Mouse (Mus musculus): ENCODE measurements around the gene Gpr156.
"Not testable (repeated sequence)": the region's sequence is repeated elsewhere in the genome, so short reads cannot be mapped to it uniquely, and the experiment has no call there.

Gpr156 gene

DNA sequence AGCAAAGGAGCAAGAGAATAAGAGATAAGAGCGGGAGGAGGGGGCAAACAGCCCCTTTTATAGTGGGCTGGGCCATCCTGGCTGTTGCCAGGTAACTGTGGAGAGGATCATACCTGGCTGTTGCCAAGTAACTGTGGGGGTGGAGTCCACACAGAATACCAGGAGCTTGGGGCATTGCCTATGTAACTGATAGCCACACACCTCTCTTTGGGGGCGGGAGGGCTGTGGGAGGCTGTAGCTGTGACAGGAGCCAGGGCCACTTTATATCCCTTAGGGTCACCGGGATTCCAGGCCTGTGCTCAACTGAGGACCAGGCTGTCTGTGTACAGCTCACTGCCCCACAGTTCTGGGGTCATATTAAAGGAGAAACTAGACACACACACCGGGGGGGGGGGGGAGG, 40.5 kb downstream of the Gpr156 start:
- DNase-seq (ENCODE audit: low spot score in 2 of 2), result no peak

- DNase-seq (ENCODE audit: low spot score in 2 of 2), result not testable (repeated sequence)
Observed at GRCm38 (mm10) chr16:37962696-37963095, 46.4 kb downstream of the Gpr156 start.

DNA sequence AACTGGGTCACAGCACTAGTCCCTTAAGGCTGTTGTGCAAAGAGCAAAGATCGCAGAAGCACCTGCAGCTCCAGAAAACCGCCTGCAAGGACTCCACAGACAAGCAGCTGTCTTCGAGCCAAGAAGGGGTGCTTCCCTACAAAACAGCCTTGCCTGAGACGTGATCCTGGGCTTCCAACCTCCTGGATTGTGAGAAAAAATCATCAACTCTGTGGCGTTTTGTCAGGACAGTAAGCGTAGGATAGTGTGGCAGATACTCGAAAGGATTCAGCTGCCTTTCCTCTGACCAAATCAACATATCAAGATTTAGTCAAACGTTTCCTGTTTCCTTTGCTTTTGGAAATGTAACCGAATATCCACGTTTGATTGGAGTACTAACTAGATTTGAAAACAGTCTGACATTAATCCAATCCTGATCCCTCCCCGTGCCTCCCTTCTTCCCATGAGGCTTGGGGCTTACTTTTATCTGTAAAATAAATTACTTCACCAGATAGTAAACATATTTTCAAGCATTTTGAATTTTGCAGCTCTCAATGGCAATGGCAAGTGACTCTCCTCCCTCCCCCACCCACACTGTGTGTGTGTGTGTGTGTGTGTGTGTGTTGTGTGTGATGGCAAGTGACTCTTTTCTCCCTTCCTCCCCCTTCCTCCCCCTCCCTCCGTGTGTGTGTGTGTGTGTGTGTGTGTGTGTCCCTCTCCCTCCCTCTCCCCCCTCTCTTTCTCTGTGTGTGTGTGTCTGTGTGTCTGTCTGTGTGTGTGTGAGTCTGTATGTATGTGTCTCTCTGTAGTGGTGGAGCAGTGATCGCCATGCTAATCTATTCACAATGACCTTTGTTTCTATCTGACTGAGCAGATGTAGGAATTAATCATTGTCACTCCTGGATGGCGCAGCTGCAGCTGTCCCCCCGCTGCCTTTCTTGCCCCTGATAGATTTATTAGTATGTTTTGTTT, 47.3 kb downstream of the Gpr156 start:
- no peak for DNase-seq (ENCODE audit: low spot score in 2 of 2)

DNA sequence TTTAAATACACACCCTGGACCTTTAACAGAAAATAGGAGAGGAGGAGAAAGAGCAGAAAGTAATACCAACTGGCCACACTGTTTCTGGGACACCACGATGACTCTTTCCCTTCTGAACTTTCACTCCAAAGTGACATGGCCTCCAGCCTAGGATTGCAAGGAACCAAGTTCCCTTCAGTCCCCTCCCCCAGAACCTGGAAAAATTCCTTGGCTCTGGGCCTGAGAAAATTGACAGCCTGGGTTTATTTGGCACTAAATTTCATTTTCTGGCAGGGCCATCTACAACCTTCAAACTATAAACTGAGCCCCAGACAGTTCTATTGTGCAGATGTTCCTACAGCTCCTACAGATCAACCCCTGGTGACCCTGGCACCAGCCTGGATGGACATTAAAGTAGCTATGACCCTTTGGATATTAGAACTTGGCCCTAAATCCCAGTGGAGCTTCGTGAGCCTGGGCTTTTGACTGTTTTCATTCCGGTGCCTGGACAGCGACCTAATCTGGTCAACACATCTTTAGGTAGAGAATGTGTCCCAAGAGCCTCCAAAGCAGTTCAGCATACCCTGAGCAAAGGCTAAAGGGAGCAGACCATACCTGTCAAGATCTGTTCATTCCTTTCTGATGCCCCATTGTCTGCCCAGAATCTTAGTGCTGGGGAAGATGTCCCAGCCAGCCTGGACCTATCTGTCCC, 48.2 kb downstream of the Gpr156 start:
- DNase-seq (ENCODE audit: low spot score in 2 of 2), result no peak

DNA sequence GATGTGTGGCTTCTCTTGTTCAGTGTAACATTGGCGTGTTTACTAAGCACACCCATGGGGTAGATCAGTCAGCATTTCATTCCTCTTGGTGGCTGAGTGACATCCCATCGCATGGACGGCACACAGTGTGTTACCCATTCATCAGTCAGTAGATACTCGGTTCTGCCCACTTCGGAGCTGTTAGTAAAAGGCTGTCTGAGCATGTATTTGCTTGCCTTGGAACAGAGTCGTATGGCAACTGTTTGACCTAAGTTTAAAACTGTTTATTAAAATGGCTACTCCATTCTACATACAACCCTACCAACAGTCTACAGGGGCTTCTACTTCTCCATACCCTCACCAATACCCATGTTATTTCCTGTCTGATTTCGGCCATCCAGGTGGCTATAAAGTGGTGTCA, 50.6 kb downstream of the Gpr156 start:
- DNase-seq (ENCODE audit: low spot score in 2 of 2), result no peak

DNA sequence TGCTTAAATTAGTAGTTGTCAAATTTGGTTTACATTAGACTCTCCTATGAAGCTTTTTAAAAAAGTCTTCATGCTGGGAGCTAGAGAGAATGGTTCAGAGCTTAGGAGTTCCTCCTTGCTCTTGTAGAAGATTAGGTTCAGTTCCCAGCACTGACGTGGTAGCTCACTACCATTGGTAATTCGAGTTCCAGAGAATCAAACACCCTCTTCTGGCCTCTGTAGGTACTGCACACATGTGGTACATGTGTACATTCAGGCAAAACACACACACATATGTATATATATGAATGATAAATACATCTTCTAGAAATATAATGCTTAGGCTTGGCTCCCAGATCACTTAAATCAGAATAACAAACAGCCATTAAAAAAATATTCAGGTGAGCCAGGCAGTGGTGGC, 51.1 kb downstream of the Gpr156 start:
- no peak for DNase-seq (ENCODE audit: low spot score in 2 of 2)

- no peak for DNase-seq (ENCODE audit: low spot score in 2 of 2)
Observed at GRCm38 (mm10) chr16:37971522-37971921, 55.2 kb downstream of the Gpr156 start.

GRCm38 (mm10) chr16:37972357-37972756, 56.1 kb downstream of the Gpr156 start:
- no peak for DNase-seq (ENCODE audit: low spot score in 2 of 2)

GRCm38 (mm10) chr16:37973239-37973638, 56.9 kb downstream of the Gpr156 start:
- DNase-seq (ENCODE audit: low spot score in 2 of 2), result not testable (repeated sequence)

DNA sequence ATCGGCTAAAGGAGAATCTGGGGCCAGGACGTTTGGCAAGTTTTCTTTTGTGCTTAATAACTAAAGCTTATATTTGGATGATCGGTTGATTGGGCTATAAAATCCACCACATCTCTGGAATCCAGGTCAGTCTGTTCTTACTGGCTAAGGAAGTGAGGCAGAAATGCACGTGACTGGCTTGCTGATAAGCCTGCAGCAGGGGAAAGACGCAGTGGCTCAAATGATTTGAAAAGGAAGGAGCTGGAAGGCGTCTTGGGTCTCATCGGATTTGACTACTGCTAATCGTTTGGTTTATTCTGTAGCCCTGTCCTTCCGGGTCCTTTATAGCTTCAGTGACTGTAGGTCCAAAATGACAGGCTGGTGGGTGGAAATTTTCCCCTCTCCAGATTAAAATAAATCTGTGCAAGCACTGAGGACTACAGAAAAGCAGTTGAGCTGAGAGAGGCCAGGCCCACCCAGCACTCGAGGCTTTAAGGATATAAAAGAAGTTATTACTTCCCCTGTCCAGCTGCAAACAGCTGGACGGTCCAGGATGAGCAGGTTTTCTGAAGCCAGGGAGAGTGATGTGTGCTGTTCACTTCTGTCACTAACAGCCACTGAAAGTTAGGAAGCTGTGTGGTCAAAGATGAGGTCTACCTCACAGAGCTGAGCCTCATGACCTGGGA, 57.7 kb downstream of the Gpr156 start:
- DNase-seq (ENCODE audit: low spot score in 2 of 2), result no peak

- DNase-seq (ENCODE audit: low spot score in 2 of 2), result no peak
Observed at GRCm38 (mm10) chr16:37974520-37975340, 58.4 kb downstream of the Gpr156 start.

DNA sequence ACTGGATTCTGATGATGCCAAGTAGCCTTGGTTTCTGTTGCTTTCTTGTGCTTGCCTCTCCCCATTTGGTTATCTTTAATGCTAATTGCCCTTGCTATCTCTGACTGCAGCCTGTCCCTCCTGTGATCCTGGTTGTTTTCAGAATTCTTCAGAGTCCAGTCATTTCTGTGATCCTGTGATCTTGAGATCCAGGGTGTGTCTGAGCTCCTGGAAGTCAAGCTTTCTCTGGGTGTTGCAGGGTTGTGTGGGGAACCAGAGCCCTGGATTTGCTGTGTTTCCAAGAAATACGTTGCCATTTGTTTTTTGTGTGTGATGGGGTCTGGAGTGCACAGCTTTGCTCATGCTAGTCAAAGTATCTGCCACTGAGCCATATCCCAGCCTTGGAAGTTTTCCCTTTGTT, 65.6 kb downstream of the Gpr156 start:
- DNase-seq (ENCODE audit: low spot score in 2 of 2), result no peak

- no peak for DNase-seq (ENCODE audit: low spot score in 2 of 2)
Observed at GRCm38 (mm10) chr16:37988211-37988865, 72.0 kb downstream of the Gpr156 start.

DNA sequence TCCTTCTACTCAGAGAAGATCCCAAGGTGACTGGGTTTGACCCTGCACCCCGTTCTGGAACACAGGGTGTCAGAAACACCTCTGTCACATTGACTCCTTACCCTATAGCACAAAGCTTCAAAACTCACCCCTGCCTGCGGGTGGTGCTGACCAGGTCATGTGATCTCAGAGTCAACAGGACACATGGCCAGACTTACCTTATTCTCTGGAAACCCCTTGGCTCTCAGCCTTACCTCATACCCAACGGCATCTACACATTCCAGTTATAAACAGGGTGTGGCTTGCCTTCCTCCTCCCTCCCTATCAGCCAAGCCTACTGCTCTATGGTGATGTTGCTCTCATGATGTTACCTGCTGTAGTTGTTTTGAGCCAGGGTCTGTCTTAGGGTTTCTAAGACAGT, 73.5 kb downstream of the Gpr156 start:
- DNase-seq (ENCODE audit: low spot score in 2 of 2), result no peak

DNA sequence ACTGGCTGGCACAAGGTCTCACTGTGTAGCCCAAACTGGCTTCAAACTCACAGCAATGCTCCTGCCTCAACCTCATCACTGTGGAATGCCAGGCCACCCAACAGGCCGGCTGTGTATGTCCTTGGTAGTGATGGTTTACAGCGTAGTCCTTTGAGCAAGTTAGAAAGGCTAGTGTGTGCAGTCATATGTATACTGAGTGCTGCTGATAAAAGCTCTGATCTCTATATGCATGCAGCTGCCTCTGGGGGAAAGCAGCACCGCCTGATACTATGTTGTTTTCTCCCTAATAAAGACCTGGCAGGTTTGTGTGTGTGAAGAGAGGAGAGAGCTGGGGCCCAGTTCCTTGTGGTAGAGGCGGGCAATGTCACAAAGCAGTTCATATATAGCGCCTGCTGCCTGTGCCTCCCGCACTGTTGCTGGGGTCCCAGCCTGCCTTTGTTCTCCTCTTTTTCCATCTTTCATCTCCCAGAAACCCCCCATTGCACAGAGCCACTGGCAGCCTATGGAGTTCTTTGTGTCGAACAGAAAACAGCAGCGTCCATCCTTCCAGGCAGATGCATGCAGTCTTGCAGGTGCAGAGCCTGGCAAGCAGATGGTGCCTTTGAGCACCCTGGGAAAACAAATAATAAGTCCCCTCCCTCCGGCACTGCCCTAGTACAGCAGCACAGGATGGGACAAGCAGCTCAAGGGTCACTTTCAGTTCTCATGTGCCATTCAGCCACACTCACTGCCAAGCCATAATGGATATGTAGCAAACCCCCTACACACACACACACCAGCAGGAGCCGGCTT, 74.5 kb downstream of the Gpr156 start:
- no peak for DNase-seq (ENCODE audit: low spot score in 2 of 2)

DNA sequence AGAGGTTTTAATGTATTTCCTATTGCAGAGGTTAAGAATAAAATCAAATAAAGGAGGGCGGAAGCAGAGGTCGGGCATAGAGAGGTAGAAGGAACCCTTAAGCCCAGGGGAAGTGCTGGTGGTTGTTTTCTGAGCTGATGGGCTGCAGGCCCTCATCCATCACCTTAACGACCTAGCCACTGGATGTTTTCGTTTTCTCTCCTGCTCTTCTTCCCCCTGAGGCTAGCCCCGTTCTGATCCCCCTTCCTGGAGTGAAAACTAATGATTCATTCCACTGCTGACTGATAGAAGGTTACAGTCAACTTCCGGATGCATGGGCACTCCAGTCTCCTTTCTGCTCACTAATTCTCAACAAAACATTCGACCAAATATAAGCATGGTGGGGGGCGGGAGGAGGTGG, 76.5 kb downstream of the Gpr156 start:
- no peak for DNase-seq (ENCODE audit: low spot score in 2 of 2)

- peak; percentile 20 to 21 for DNase-seq (ENCODE audit: low spot score in 2 of 2)
Observed at GRCm38 (mm10) chr16:37994647-37995046, 78.4 kb downstream of the Gpr156 start.

DNA sequence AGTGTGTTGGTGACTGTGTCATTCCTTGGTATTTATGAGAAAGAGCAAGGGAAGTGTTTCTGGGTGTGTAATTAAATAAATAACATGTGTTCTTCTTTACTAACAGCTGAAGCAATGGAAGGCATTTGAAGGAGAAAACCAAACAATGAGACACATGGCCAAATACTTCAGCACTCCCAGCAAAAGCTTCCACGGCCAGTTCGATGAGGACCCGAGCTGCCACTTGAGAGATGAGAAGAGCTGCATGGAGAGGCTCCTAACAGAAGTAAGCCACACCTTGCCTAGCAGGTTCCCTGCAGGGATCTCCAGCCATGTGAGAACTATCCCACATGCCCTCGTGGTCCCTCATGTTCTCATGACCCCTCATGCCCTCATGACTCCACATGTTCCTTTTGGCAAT, 81.5 kb downstream of the Gpr156 start:
- DNase-seq (ENCODE audit: low spot score in 2 of 2), result no peak

DNA sequence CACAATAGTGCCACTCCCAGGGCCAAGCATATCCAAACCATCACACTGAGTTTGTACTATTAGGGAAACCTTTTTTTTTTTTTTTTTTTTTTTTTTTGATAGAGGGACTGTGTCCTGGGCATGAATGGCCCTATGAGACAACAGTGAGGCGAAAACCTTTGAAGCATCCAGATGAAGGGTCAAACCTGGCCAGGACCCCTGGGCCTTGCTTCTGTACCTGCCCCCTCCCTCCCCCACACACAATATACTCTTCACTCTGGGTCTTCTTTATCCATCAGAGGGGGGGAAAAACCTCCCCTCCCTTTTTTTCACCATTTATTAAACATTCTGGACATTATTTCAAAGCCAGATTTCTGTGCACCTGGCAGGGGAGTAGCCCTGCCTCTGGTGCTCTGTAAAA, 83.5 kb downstream of the Gpr156 start:
- DNase-seq (ENCODE audit: low spot score in 2 of 2), result no peak

DNA sequence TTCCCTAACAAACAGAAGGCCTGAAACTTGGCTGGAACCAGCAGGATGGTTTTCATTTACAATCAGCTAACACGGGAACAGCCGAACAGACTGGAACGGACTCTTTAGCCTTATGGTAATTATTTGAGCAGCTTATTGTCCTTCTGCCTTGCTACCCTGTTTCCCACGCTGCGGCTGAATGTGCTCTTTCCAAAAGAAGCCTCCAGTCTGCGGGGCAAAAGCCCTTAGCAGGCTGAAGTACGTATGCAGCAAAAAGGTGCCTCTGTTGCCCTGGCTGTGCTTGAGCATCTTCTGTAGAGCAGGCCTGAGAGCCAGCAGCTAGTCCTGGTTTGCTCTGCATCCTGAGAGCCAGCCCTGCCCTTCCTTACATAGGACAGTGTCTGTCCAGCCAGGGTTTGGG, 83.9 kb downstream of the Gpr156 start:
- DNase-seq (ENCODE audit: low spot score in 2 of 2), result no peak

Measured in spleen, postnatal 36 days (tissue).